Mouse (Mus musculus) thymus, postnatal 10 days (tissue): ENCODE measurements around the gene Olfr605.
"Not testable (repeated sequence)": the region's sequence is repeated elsewhere in the genome, so short reads cannot be mapped to it uniquely, and the experiment has no call there.

Experiments
- DNase-seq, 2 experiments: peaks; one replicate each; pipeline ENCODE4 v3.0.0; 2021; ENCODE audit warnings: low spot score in 2 of 2

The Olfr605 gene

GRCm38 (mm10) chr7:103445339-103445738 lies at the start of gene Olfr605:
Olfr605 (minus strand) TSS chr7:103445439.
- DNase-seq, result no peak

DNA sequence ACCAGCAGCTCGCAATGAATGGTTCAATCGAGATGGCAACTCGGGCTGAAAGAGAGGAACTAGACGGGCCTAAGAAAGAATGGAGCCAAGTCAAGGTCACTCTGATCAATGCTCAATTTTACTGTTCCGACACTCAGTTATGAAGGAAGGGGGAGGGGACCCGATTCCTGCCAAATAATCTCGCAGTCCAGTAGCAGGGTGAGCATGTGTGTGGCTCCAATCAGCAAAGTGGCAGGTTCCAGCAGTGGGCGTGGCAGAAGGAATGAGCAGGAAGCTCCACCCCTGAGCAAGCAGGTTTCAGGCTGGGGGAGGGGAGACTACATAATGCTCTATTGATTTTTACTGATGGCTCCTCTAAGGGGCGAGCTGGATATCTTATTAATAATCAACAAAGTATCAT lies 31.9 kb upstream of the Olfr605 start:
- not testable (repeated sequence) for DNase-seq

GRCm38 (mm10) chr7:103469577-103469976 lies 24.3 kb upstream of the Olfr605 start, which contains the start of gene Olfr608:
Olfr608 (plus strand) TSS chr7:103469877.
- DNase-seq, result no peak

DNA sequence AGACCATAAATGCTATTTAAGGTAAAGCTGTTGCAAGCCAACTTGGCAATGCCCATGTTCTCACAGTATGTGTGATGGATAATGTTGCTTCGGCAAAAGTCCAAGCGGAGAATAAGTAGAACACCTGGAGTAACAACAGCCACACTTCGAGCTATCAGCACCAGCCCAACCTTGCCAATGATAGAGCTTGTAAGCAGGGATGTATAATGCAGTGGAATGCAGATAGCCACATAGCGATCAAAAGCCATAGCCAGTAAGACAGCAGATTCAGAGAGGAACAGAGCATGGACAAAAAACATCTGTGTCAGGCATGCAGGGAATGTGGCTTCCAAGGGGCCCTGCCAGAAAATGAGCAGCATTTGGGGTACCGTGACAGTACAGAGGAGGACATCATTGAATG lies 15.4 kb upstream of the Olfr605 start:
- DNase-seq, result no peak

GRCm38 (mm10) chr7:103448746-103449145 lies 3.5 kb upstream of the Olfr605 start, which contains the start of gene Olfr606:
Olfr606 (plus strand) TSS chr7:103449046.
- DNase-seq, result no peak

DNA sequence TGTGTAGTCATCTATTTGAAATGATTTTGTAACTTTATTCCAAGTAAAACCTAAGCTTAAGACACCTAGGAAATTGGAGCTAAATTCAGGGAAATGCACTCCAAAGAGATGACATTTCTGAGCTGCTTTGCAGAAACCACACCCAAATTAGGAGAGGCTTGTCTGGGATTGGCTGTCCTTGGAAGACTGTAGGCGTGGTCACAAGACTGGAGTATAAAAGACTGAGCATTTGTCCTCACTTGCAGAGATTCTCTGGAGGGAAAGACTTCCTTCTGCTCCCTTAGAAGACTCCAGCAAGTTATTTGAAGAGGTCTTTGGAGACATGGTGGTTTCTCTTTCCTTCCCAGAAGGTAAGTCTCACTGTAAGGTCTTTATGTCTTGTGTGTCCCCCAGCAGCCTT lies 30.5 kb downstream of the Olfr605 start, which contains the start of gene Usp17lc:
Usp17lc (plus strand) TSS at position 301 of the 400 bp plus-strand sequence.
- DNase-seq, result not testable (repeated sequence)

DNA sequence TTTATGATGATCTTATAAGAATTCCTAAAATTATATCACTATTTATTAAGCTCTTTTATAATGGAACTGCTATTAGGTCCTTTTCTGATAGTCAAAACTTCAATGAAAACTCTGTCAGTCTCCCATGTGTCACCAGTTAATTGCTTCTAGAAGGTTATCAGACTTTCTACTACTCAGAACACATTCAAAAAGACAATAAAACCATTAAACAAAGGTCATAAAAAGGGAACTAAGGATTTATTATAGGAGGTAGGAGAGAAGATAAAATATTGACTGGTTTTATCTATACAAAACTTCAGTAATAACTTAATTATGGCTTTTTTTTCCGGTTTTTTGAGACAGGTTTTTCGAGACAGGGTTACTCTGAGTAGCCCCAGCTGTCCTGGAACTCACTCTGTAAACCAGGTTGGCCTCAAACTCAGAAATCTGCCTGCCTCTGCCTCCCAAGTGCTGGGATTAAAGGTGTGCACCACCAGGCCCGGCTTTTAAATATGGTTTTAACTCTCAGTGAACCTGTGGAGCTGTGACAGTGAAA lies 38.7 kb downstream of the Olfr605 start:
- DNase-seq, result not testable (repeated sequence)

DNA sequence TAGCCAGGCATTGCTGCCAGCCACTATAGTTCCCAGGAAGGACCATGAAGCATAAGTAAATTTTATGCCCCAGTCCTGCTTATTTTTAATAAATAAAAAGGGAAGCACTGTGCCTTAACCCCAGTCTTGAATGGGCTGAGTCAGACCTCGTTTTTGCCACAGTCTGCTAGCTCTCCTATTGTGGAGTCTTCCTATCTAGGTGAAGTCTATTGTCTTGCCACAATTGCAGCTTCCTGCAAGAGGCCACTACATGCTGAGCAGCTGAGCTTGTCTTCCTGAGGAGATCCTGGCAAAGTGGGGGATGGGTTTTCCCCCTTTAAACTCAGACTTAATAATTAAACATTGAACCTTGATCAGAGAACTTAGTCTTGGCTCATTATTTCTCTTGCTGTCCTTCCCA lies 46.3 kb downstream of the Olfr605 start:
- no peak for DNase-seq

GRCm38 (mm10) chr7:103397758-103398157 lies 47.5 kb downstream of the Olfr605 start:
- no peak for DNase-seq
